Mouse (Mus musculus) hematopoietic stem cell, adult 5-6 weeks (primary cell): ENCODE data around the gene Nrxn3. TPM values are rescaled to one million over a fixed set of nuclear protein-coding genes. Genes with fewer than 3 reads are reported as not detected.

Source experiments
- ATAC-seq, 2 experiments: fragments of 125-278 bp in 1 of 2; replicated peaks in 1 of 2; 2 replicates each; pipeline ENCODE4 v1.8.0; 2016 to 2017; ENCODE audit warnings: inconsistent platforms in 2 of 2, mild to moderate bottlenecking in 2 of 2, moderate number of reproducible peaks in 2 of 2, low read depth in 1 of 2, moderate TSS enrichment in 1 of 2; ENCODE audit not compliant: low FRiP score in 2 of 2, poor library complexity in 2 of 2, severe bottlenecking in 2 of 2, insufficient read depth in 1 of 2, low TSS enrichment in 1 of 2
- total RNA-seq: library from RNA; stranded (forward); fragments of 172-1452, 232-1000 nt; gene quantifications from 2 replicates; pipeline ENCODE4 v1.2.3, GENCODE M21; 2017

The Nrxn3 gene
- total RNA-seq, 1 experiment from 2014 or later = not detected

- ATAC-seq = peak; percentile 56 to 81; a peak in 3 of 4 replicates
Observed at GRCm38 (mm10) chr12:89479096-89479495, 756.4 kb downstream of the Nrxn3 start.

- ATAC-seq = no peak
Observed at GRCm38 (mm10) chr12:89482223-89482622, 759.5 kb downstream of the Nrxn3 start.

GRCm38 (mm10) chr12:89504026-89504425, 781.4 kb downstream of the Nrxn3 start:
- no peak for ATAC-seq

GRCm38 (mm10) chr12:89505121-89505764, 782.6 kb downstream of the Nrxn3 start:
- ATAC-seq = peak in 1 of 2 experiments; percentile 65; a peak in 1 of 4 replicates

DNA sequence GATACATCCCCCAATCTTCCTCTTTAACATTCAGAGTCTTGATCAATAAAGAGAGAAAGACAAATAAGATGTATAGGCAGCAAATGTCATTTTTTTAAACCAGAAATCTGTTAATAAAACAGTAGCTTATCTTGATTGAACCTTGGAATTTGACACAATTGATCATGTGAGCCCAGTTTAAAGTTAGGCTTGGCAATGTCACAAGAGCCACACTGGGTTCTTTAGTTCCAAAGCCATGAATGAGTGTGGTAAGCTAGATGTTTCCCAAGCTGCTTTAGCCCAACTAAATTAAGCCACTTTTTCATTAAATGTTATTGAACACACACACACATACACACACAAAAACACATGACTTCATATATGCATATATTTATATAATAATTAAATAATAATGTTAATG, 786.3 kb downstream of the Nrxn3 start:
- no peak for ATAC-seq

- peak; percentile 77 to 88 for ATAC-seq
Observed at GRCm38 (mm10) chr12:89513759-89514158, 791.1 kb downstream of the Nrxn3 start.

- ATAC-seq = no peak
Observed at GRCm38 (mm10) chr12:89516046-89516445, 793.4 kb downstream of the Nrxn3 start.

DNA sequence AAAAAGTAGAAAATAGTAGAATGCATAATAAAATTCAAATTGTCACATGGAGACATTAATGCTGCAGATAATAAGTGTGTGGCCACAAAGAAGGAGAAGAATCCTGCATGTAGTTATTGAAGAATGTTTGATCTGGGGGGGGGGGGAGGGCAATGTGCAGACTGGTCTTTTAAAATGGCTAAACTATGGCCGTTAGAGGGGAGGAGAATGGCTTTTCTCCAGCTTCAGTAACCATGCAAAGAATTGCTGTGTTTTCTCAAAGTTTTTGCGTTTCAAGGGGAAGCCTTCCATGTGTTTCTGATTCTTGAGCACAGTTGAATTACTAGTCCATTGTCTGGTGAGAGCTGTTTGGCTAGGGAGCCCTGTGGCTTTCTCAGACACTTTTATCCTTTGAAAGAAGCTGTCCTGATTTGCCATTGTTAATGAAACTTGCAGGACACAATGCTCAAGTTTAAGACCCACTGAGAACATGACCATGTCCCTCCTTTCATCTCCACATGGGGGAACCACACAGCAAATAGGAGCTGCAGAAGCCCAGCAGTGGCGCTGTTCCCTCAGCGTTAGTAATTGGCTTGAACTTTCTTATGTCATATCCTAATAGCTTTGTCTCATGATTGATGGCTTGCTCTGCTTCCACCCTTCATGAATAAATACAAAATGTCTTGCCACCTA, 808.1 kb downstream of the Nrxn3 start:
- ATAC-seq = peak in 1 of 2 experiments; percentile 27; a peak in 1 of 4 replicates

GRCm38 (mm10) chr12:89551291-89551690, 828.6 kb downstream of the Nrxn3 start:
- ATAC-seq = no peak

- no peak for ATAC-seq
Observed at GRCm38 (mm10) chr12:89553223-89553880, 830.7 kb downstream of the Nrxn3 start.

- no peak for ATAC-seq
Observed at GRCm38 (mm10) chr12:89554171-89554570, 831.5 kb downstream of the Nrxn3 start.

DNA sequence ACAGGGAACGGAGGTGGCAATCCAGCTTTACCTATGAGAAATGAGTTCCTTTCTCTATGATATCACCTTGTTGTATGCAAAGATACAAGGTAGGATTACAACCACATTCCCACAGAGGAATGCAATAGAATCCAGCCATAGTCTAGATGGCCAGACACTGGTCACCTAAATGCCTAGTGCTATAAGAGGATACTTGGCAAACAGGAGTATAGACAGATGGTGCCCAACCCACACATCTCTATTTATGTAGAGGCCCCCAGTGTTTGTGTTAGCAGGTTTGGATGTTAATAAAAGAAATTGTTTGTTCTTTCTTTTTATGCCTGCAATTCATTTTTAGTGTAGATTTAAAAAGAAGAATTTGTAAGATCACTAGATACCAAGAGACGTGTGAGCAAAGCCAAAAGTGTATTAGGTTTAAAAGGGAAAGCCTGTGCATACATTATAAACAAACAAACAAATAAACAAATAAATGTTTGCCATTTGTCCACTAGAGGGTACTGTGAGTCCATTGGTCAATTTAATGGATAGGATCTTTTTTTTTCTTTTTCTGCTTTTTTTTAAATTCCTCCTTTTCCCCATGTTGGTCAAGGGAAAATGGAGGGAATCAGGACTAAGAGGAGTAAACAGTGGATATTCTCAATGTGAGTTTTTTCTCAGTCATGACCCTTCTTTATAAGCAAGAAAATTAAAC, 832.2 kb downstream of the Nrxn3 start:
- no peak for ATAC-seq

DNA sequence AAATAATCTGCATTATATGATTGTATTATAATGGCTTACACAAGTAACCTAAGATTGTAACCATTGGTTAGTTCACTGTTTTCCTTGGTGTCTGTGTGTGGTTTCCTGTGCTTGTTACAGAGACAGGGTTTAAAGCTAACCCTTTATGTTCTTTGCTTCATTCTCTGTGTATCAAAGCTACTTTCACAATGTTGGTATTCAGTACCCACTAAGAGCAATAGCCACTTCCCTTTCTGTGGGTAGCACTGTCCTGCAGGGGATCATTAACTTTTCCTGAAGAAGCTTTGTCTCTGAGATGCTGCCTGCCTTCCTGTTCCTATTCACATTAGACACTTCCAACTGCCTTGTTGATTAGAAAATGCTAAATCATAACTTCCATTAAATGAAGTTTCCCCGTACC, 836.2 kb downstream of the Nrxn3 start:
- ATAC-seq = 0 out of 4 replicates have a peak, but pooled peaks have one; percentile 10 to 12

- ATAC-seq = no peak
Observed at GRCm38 (mm10) chr12:89561989-89562565, 839.4 kb downstream of the Nrxn3 start.

- ATAC-seq = no peak
Observed at GRCm38 (mm10) chr12:89568723-89569377, 846.2 kb downstream of the Nrxn3 start.

DNA sequence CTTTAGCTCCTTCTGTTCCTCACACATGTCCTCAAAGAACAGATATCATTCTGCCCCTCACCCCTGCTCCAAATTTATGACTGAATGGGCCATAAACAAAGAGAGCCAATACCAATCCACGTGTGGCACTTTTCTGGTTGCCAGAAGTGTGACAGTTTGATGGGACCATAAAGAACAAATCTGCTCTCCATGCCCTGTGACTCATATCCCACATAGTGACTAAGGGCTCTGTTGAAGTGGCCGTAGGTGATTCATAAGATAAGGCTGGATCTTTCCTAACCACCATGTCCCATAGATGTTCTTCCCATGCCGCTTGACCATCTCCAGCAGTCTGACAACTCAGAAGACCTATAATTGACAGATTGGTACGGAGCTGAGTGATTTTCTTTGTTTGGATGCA, 869.8 kb downstream of the Nrxn3 start:
- no peak for ATAC-seq

DNA sequence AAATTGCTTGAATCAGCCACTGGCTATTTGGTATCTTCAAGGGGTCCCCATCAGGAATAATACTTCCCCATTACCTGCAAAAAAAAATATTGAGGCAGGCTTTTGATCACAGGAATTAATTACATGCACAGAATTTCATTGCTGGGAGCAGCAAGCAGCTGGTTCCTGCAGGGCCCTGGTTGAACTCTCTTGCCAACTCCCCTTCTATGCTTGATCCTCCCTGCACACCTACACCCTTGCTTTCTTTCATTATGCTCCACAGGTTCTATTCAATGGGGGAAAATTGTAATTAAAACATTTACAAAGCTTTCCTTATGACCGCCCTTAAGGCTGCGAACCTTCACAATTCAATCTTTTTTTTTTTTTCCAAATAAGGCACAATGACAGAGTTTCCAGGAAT, 891.0 kb downstream of the Nrxn3 start:
- ATAC-seq = no peak
